Mouse (Mus musculus): ENCODE results near the gene Gm17334. TPM values are rescaled to one million over a fixed set of nuclear protein-coding genes. Genes with fewer than 3 reads are reported as not detected.

Gene Gm17334
- polyA plus RNA-seq, 1 experiment from 2014 or later, result 0.23 TPM

DNA sequence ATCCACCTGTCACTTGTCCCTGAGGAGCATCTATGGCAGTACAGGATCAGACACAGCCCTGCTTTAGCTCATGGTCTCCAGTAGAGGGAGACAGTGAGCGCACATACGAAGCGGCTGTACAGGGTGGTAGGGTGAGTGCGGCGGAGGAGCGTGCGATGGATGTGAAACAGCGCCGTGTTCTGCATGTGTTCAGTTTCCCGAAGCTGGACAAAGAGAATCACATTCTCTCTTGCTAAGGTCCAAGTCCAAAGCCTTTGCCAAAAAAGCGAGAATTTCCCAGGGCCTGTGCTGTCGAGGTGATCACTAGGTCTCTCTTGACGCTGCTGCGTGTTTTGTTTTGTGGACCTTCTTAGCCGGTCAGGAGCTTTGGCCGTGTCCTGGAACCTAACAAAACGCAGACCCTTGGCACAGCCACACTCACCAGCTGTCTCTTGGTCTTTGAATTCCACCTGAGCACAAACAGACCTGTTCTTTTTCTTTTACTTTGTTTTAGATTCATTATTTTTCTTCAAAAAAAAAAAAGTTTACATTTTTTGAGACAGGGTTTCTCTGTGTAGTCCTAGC lies 37.2 kb downstream of the Gm17334 start:
- peak; percentile 84 for ATAC-seq
- 19% methylated on average over 17 of the region's 17 CpGs for WGBS (ENCODE audit: insufficient replicate concordance)
- H3K4me3 ChIP-seq (ENCODE audit: low read depth, low read length), result no peak overlapping the region

GRCm38 (mm10) chr11:53734970-53735681 lies 37.9 kb downstream of the Gm17334 start:
- no peak for ATAC-seq
- Histone ChIP-seq H3K4me3 (ENCODE audit: low read depth, low read length) (no peak overlapping the region), H3K27ac (ENCODE audit: low read depth) (no peak overlapping the region), H3K27me3 (ENCODE audit: insufficient read depth, low read length) (no peaks in the 10 kb centered on the region), H3K9me3 (ENCODE audit: low read length) (no peaks in the 10 kb centered on the region), H3K4me1 (ENCODE audit: insufficient read depth) (no peaks in the 10 kb centered on the region), H3K9ac (replicated peaks) (no peak overlapping the region), H3K36me3 (replicated peaks; ENCODE audit: insufficient read depth, low read length) (no peaks in the 10 kb centered on the region), H3K4me2 (ENCODE audit: low read depth, low read length) (no peak overlapping the region)
- no peak for DNase-seq
- WGBS (ENCODE audit: insufficient replicate concordance), result 50% methylated on average over 18 of the region's 18 CpGs
- no peak for TF ChIP-seq EP300 (IDR thresholded peaks at IDR 0.05; ENCODE audit: low read depth)
- no peak for TF ChIP-seq CTCF (IDR thresholded peaks at IDR 0.05; ENCODE audit: low read depth)

More for the DNA sequence above, 37.2 kb downstream of the Gm17334 start:
- peak; percentile 98 for TF ChIP-seq CTCF (IDR thresholded peaks at IDR 0.05; ENCODE audit: low read depth)
- TF ChIP-seq EP300 (IDR thresholded peaks at IDR 0.05; ENCODE audit: low read depth), result no peak
- no peaks in the 10 kb centered on the region for H3K9me3 ChIP-seq (ENCODE audit: low read length)
- no peak overlapping the region for H3K9ac ChIP-seq (replicated peaks)
- H3K27ac ChIP-seq (ENCODE audit: low read depth), result no peak overlapping the region
- no peaks in the 10 kb centered on the region for H3K36me3 ChIP-seq (replicated peaks; ENCODE audit: insufficient read depth, low read length)
- H3K27me3 ChIP-seq (ENCODE audit: insufficient read depth, low read length), result no peaks in the 10 kb centered on the region
- DNase-seq, result peak; percentile 68
- H3K4me2 ChIP-seq (ENCODE audit: low read depth, low read length), result peak overlapping the region; percentile 62
- H3K4me1 ChIP-seq (ENCODE audit: insufficient read depth), result no peaks in the 10 kb centered on the region

- H3K4me1 ChIP-seq (ENCODE audit: insufficient read depth), result no peaks in the 10 kb centered on the region
- H3K4me2 ChIP-seq (ENCODE audit: low read depth, low read length), result no peak overlapping the region
- no peak for TF ChIP-seq EP300 (IDR thresholded peaks at IDR 0.05; ENCODE audit: low read depth)
- no peak for TF ChIP-seq CTCF (IDR thresholded peaks at IDR 0.05; ENCODE audit: low read depth)
- no peak overlapping the region for H3K27ac ChIP-seq (ENCODE audit: low read depth)
- 58% methylated on average over 2 of the region's 2 CpGs for WGBS (ENCODE audit: insufficient replicate concordance)
- no peak overlapping the region for H3K9ac ChIP-seq (replicated peaks)
- ATAC-seq, result no peak
- no peaks in the 10 kb centered on the region for H3K27me3 ChIP-seq (ENCODE audit: insufficient read depth, low read length)
- H3K9me3 ChIP-seq (ENCODE audit: low read length), result no peaks in the 10 kb centered on the region
- H3K4me3 ChIP-seq (ENCODE audit: low read depth, low read length), result no peak overlapping the region
- H3K36me3 ChIP-seq (replicated peaks; ENCODE audit: insufficient read depth, low read length), result no peaks in the 10 kb centered on the region
- no peak for DNase-seq
These were observed 38.6 kb downstream of the Gm17334 start for GRCm38 (mm10) chr11:53734431-53734830.

GRCm38 (mm10) chr11:53733824-53734223 lies 39.2 kb downstream of the Gm17334 start:
- no peak overlapping the region for H3K4me3 ChIP-seq (ENCODE audit: low read depth, low read length)
- 78% methylated on average over 7 of the region's 7 CpGs for whole genome bisulfite sequencing (ENCODE audit: insufficient replicate concordance)

GRCm38 (mm10) chr11:53732244-53732643 lies 40.7 kb downstream of the Gm17334 start:
- 71% methylated on average over 8 of the region's 8 CpGs for WGBS (ENCODE audit: insufficient replicate concordance)
- no peak for DNase-seq
- Histone ChIP-seq H3K9me3 (ENCODE audit: low read length) (no peaks in the 10 kb centered on the region), H3K4me2 (ENCODE audit: low read depth, low read length) (no peak overlapping the region), H3K36me3 (replicated peaks; ENCODE audit: insufficient read depth, low read length) (no peaks in the 10 kb centered on the region), H3K4me1 (ENCODE audit: insufficient read depth) (no peaks in the 10 kb centered on the region), H3K27me3 (ENCODE audit: insufficient read depth, low read length) (no peaks in the 10 kb centered on the region), H3K27ac (ENCODE audit: low read depth) (no peak overlapping the region), H3K9ac (replicated peaks) (no peak overlapping the region), H3K4me3 (ENCODE audit: low read depth, low read length) (no peak overlapping the region)
- no peak for ATAC-seq
- no peak for TF ChIP-seq CTCF (IDR thresholded peaks at IDR 0.05; ENCODE audit: low read depth)
- TF ChIP-seq EP300 (IDR thresholded peaks at IDR 0.05; ENCODE audit: low read depth), result no peak

More at GRCm38 (mm10) chr11:53733824-53734223, 39.2 kb downstream of the Gm17334 start:
- Histone ChIP-seq H3K4me1 (ENCODE audit: insufficient read depth) (no peaks in the 10 kb centered on the region), H3K9ac (replicated peaks) (no peak overlapping the region), H3K9me3 (ENCODE audit: low read length) (no peaks in the 10 kb centered on the region), H3K27me3 (ENCODE audit: insufficient read depth, low read length) (no peaks in the 10 kb centered on the region), H3K4me2 (ENCODE audit: low read depth, low read length) (no peak overlapping the region), H3K36me3 (replicated peaks; ENCODE audit: insufficient read depth, low read length) (no peaks in the 10 kb centered on the region), H3K27ac (ENCODE audit: low read depth) (no peak overlapping the region)
- TF ChIP-seq CTCF (IDR thresholded peaks at IDR 0.05; ENCODE audit: low read depth) (peak; percentile 41), EP300 (IDR thresholded peaks at IDR 0.05; ENCODE audit: low read depth) (no peak)
- DNase-seq (no peak), ATAC-seq (no peak)

DNA sequence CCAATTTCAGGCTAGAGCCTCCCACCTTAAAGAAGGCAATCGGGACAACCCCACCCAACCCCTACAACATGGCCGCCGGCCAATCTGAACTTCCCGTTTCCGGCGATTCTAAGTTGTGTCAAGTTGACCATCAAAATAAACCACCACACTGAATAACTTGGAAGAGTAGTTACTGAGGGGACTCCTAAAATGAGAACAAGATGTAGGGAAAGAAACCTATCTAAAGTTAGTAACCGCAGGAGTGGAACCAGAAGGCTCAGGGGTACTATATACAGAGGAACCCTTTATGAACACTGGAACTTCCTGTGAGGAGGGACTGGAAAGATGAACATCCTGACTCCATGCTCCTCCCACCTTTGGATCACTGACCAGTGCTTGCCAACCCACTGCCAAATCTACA lies 41.5 kb downstream of the Gm17334 start:
- Histone ChIP-seq H3K4me1 (ENCODE audit: insufficient read depth) (no peaks in the 10 kb centered on the region), H3K9me3 (ENCODE audit: low read length) (no peaks in the 10 kb centered on the region), H3K27ac (ENCODE audit: low read depth) (no peak overlapping the region), H3K9ac (replicated peaks) (no peak overlapping the region), H3K4me2 (ENCODE audit: low read depth, low read length) (no peak overlapping the region), H3K36me3 (replicated peaks; ENCODE audit: insufficient read depth, low read length) (no peaks in the 10 kb centered on the region), H3K4me3 (ENCODE audit: low read depth, low read length) (no peak overlapping the region), H3K27me3 (ENCODE audit: insufficient read depth, low read length) (no peaks in the 10 kb centered on the region)
- 85% methylated on average over 7 of the region's 7 CpGs for WGBS (ENCODE audit: insufficient replicate concordance)
- no peak for ATAC-seq
- DNase-seq, result no peak
- TF ChIP-seq EP300 (IDR thresholded peaks at IDR 0.05; ENCODE audit: low read depth), result no peak
- TF ChIP-seq CTCF (IDR thresholded peaks at IDR 0.05; ENCODE audit: low read depth), result no peak

Small RNA genes within 50 kb of the gene (microRNA-seq; reads per million reads assigned to microRNA genes)
- gene Mir7671, result not detected

Other genes starting within 250 kb of the Gm17334 start
- gene Kif3a, start 205.8 kb downstream of the Gm17334 start, polyA plus RNA-seq (2015; fragmentation: Nextera tagmentation; extraction: Ambion mirVana), result 5.3 and 7.1 TPM in 2 replicates
- gene Il4, start 154.5 kb downstream of the Gm17334 start, polyA plus RNA-seq (2015; fragmentation: Nextera tagmentation; extraction: Ambion mirVana), result 0.28 TPM in 1 of 2 replicates, not detected in the other
- gene Il13, start 138.5 kb downstream of the Gm17334 start, polyA plus RNA-seq (2015; fragmentation: Nextera tagmentation; extraction: Ambion mirVana), result not detected in 2 replicates
- gene Rad50, start 65.9 kb downstream of the Gm17334 start, polyA plus RNA-seq (2015; fragmentation: Nextera tagmentation; extraction: Ambion mirVana), result 9.7 and 11.1 TPM in 2 replicates
- gene Il5, start 52.4 kb downstream of the Gm17334 start, polyA plus RNA-seq (2015; fragmentation: Nextera tagmentation; extraction: Ambion mirVana), result not detected in 2 replicates
- gene Irf1, start 3.2 kb downstream of the Gm17334 start, polyA plus RNA-seq (2015; fragmentation: Nextera tagmentation; extraction: Ambion mirVana), result 22.0 and 24.5 TPM in 2 replicates
- gene Gm12216, start 86.1 kb upstream of the Gm17334 start, polyA plus RNA-seq (2015; fragmentation: Nextera tagmentation; extraction: Ambion mirVana), result 1.1 and 1.5 TPM in 2 replicates
- gene Slc22a5, start 118.5 kb upstream of the Gm17334 start, polyA plus RNA-seq (2015; fragmentation: Nextera tagmentation; extraction: Ambion mirVana), result 6.8 and 7.2 TPM in 2 replicates
- gene Slc22a21, start 207.1 kb upstream of the Gm17334 start, polyA plus RNA-seq (2015; fragmentation: Nextera tagmentation; extraction: Ambion mirVana), result 0.90 and 1.3 TPM in 2 replicates

Data from liver, postnatal 0 days (tissue).